Mouse (Mus musculus) right cerebral cortex, postnatal 4 days (tissue): ENCODE results near the gene Tmc7.

Experiments used
- DNase-seq: peaks from one replicate; pipeline ENCODE4 v3.0.0-alpha.2; 2022

Gene Tmc7

DNA sequence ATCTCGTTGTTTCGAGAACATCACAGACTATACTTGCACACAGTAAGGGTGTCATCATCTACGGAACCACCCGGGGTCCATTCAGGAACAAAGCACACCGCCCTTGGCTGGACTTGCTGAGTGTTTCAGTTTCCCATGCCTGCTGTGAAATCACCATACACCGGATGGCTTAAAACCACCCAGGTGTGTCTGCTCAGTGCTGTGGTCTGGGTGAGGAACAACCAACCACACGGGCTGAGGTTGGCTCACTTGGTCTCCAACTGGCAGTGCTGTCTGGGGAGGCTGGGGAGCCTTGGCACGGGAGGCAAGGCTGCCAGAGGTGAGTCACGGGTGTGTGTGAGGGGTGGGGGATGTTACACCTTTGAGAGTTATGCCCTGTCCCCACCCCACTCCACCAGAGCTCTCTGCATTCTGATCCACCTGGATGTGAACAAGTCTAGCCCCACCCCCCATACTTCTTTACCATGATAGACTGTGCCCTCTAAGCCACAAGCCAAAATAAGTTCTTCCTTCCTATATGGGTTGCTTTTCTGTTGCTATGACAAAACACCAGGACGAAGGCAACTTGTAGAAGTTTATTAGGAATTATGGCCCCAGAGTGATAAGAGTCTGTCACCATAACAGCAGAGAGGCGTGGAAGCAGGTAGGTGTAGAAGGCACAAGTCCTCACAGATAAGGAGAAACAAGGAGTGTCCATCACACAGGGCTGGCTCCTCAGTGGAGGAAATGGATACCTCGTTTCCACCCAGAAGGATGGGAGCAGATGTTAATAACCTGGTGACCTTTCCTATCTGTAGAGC is 85.4 kb downstream of the Tmc7 start:
- DNase-seq: no peak

DNA sequence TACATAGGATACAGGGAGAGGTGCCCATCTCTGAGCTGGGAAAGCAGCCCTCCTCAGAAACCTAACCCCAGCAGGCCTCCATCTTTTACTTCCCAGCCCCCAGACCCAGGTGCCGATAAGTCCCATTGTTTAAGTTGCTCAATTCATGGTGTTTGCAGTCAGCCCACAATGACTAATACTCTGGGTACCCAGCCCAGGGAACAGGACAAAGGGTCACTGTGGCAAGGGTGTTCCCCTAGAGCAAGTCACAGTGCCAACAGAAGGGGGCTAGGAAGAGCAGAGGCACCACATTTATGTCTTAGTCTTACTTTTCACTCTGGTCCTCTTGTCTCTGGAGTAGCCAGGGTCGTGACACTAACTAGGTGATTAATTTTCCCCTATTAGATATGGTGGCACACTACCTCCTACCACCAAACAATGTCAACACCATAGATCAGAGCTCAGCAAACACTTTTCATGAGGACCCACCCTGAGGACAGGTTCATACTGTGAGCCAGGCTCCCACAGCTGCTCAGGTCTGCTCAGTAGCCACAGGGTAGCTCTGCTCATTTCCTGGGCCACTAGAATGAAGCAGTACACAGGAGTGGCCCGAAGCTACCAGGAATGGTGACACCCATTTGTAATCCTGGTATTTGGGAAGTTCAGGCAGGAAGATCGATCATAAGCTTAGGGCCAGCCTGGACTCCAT is 89.5 kb downstream of the Tmc7 start:
- DNase-seq: no peak

DNA sequence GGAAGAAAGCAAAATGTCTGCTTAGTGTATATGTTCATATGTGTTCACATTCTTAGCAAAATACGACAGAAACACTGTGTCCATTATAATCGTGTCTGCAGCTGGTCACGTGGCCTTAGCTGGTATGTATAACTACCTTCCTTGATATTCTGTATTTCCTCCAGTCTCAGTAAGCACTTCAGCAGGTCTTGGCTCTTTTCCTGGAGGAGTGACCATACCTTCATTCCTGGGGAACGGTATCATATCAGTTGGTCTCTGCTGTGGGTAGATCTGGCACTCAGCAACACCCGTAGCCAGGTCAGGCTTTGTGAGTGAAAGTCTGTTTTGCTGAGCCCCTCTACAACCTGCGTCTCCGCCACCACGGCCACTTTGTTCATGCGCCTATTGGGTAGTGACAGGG is 90.6 kb downstream of the Tmc7 start:
- no peak for DNase-seq

DNA sequence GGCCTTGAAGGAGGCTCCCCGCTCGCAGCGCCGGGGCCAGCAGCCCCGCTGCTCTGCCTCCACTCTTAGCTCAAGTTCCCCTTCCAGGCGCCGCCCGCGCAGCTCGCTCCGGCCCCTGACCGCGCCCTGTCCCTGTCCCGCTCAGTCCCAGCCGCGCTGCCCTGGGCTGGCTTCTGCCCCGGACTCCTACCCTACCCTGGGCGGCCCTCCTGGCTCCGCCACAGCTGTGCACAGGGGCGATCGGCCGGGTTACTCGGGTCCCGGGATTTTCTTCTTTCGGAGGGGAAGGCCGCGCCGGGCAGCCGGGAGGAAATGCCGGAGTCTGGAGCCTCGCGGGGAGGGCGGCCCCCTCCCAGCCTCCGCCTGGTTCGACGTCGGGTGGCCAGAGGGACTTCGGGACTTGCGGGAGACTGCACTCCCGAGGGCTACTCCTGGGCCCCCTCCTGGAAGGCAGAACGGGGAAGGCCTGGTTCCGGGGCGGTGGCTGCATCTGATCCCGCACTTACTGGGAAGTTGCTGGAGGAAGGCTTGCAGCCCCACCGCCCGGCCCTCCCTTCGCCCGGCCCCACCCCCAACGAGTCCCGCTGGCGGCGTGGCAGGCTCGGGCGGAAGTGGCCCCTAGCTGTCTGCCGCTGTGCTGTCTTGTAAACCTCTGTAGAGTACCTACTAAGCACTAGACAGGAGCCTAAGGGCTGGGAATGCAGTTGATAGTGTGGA is 92.9 kb downstream of the Tmc7 start, which contains the start of gene Itpripl2:
Gene Itpripl2 (minus strand): TSS at position 545 of the 717 bp plus-strand sequence.
- peak; percentile 42 for DNase-seq

DNA sequence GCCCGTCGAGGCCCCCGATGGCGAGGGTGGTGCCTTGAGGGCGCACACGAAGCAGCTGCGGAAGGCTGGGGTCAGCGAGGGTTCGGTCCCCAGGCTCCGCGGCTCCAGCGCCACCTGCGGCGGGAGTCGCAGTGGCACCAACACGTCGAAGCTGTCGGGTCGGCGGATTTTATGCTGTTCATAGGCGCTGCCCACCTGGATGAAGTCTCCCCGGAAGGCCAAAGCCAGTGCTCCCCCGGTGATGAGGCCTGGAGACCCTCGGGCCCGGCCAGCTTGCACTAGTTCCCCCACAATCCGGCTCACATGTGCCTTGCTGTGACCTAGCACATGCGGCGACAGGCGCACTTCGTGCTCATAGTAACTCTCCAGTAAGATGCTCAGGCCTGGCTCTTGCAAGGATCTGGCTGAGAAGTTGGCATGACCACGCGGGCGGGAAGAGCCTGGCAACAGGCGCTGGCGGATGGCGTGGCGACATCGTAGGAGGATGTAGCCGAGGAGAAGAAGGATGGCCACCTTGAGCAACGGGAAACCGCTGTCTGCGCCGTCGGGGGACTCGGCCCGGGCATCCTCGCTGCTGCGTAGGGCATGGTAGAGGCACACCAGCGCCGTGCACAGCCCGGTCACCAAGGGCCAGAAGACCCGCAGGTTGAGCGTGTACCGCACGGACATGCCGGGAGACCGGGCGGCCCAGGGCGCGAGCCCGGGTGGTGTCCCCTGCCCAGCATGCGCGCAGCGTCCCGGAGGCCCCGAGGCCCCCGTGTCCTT is 93.7 kb downstream of the Tmc7 start:
- peak; percentile 38 for DNase-seq

DNA sequence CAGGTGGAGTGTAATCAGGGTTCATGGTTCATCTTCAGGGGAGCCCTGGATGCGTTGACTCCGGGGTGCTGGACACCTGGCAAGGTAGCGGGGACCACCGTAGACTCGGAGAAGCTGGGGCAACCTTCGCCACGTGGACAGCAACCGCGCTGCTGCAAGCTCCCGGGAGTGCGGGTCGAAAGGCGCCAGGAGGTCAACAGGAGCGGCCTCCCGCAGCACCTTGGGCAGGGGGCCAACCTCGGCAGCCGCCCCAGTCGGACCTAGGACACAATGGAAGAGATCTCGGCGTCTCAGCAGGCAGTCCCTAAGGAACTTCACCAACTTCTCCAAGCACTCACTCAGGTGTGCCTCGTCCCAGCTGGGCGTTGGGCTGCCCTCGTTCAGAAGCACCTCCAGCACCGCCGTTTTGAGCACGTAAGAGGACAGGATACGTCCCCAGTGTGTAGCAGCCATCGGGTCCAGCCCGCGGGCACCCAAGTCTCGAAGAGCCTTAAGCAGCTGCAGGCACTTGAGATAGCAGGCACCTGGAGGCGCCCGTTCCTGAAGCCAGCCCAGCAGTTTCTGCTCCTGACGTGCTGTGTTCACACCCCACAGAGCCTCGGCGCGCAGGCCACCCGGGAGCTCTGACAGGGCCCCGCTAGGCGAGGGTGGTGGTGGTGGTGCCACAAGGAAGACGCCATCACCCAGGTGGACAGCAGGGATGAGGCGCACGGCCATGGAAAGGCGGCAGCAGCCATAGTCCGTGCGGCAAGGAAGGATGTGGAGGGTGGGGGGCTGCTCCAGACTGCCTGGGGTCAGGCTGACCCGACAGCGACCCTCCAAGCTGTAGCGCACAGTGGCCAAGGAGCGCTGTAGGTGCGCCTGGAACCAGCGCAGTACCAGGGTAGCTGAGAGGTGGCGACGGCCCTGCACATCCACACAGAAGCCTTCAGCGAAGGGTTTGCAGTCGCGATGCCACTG is 94.5 kb downstream of the Tmc7 start:
- no peak for DNase-seq

DNA sequence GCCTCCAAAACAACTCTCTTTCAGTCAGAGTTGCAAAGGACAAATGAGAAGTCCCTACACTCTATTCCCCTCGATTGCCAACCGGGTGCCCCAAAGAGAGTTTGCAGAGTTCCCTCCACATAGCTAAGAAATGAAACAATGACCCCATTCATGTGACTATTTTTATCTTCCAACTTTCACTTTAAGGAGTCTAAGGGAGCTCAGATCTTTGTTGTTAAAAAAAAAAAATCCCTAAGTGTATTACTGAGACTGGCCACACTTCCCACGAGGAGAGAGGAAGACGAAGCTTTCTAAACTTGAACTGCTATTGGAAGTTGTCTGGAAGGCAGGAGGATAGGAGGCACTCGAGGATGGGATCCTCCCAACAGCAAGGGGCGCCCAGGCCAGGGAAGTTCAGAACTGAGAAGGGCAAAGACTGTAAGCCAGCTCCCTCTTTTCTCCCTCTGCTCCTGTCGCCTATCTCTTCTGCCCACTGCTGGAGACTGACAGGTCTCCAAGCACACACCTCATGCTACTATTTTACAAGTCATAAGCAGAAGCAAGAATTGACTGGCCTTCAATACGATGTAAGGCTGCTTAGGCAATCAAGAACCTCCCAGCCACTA is 96.4 kb downstream of the Tmc7 start:
- DNase-seq: no peak

DNA sequence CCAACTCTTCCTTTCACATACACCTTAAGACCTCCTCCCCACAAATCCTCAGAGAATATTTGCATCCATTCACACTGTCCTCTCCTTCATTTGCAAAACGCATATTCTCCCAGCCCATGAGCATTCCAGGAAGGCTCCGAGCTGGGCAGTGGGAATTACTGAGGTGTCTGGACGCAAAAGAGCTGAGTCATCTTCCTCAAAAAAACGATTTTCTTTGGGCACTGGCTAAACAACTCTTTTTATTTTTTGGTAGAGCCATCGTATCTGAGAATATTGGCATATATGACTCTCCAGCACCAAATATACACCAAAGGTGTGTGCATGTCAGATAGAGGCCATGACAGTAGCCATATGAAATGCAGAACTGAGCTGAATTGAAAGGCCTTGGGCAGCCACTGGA is 97.6 kb downstream of the Tmc7 start:
- DNase-seq: no peak
